Mouse (Mus musculus) myocyte (in vitro differentiated cells): ENCODE results near the gene Disp3.

ENCODE experiments used
- MAX ChIP-seq: IDR thresholded peaks from one replicate; pipeline ENCODE4 v1.6.1; 2011; ENCODE audit warnings: low read depth, mild to moderate bottlenecking, control low read depth
- MYOD1 ChIP-seq, 3 experiments: IDR thresholded peaks; one replicate each; pipeline ENCODE4 v1.6.1; 2011; ENCODE audit warnings: control low read depth in 2 of 3, low read depth in 2 of 3, mild to moderate bottlenecking in 2 of 3, moderate library complexity in 1 of 3; ENCODE audit not compliant: insufficient read length in 2 of 3, control insufficient read depth in 1 of 3
- POLR2A ChIP-seq: IDR thresholded peaks from one replicate; pipeline ENCODE4 v1.6.1; 2011; ENCODE audit warnings: low read depth, mild to moderate bottlenecking, control low read depth, moderate library complexity; ENCODE audit not compliant: insufficient read length
- TCF12 ChIP-seq: IDR thresholded peaks from one replicate; pipeline ENCODE4 v1.6.1; 2011; ENCODE audit warnings: mild to moderate bottlenecking, control low read depth; ENCODE audit not compliant: poor library complexity, insufficient read depth, severe bottlenecking
- USF1 ChIP-seq: IDR thresholded peaks from one replicate; pipeline ENCODE4 v1.6.1; 2011; ENCODE audit warnings: low read depth, mild to moderate bottlenecking, control low read depth, moderate library complexity

GRCm38 (mm10) chr4:148329431-148329830 is 41.7 kb upstream of the Disp3 start:
- no peak for TF ChIP-seq TCF12
- no peak for TF ChIP-seq POLR2A
- no peak for TF ChIP-seq MAX
- TF ChIP-seq USF1 = no peak
- TF ChIP-seq MYOD1 (IDR thresholded peaks at IDR 0.05; ENCODE audit: control insufficient read depth in 1 of 3, insufficient read length in 2 of 3, low read depth in 2 of 3) = no peak
